Mouse (Mus musculus) left cerebral cortex, postnatal 10 days (tissue): ENCODE results near the gene Tecr. TPM values are rescaled to one million over a fixed set of nuclear protein-coding genes. Genes with fewer than 3 reads are reported as not detected.
"Not testable (repeated sequence)": the region's sequence is repeated elsewhere in the genome, so short reads cannot be mapped to it uniquely, and the experiment has no call there.

Source experiments
- DNase-seq, 2 experiments: peaks; one replicate each; pipeline ENCODE4 v3.0.0; 2021 to 2022; ENCODE audit warnings: low spot score in 2 of 2, mixed read lengths in 1 of 2; ENCODE audit errors: extremely low spot score in 1 of 2
- intact Hi-C: fragments of 180-260 bp; cut with DNase I; formaldehyde crosslinking; loops from one replicate; pipeline ENCODE4 v1.15.1; 2025
- total RNA-seq, 2 experiments: library from RNA; stranded (reverse); gene quantifications; 2 replicates each; pipeline ENCODE4 v1.2.3; 2021

The Tecr gene
- total RNA-seq, 2 experiments from 2014 or later, result 642 to 649 TPM

- no peak for DNase-seq
- intact Hi-C loops, result no loop called here
These were observed 14.1 kb upstream of the Tecr start for GRCm38 (mm10) chr8:83621691-83622388.

GRCm38 (mm10) chr8:83619568-83620285 lies 12.0 kb upstream of the Tecr start:
- no peak for DNase-seq
- intact Hi-C loops, result no loop called here

GRCm38 (mm10) chr8:83618566-83618965 lies 10.8 kb upstream of the Tecr start:
- intact Hi-C loops, result no loop called here
- no peak for DNase-seq

- no peak for DNase-seq
- intact Hi-C loops, result no loop called here
These were observed 9.3 kb upstream of the Tecr start for GRCm38 (mm10) chr8:83617111-83617510.

- intact Hi-C loops, result no loop called here
- no peak for DNase-seq
These were observed 8.9 kb upstream of the Tecr start for GRCm38 (mm10) chr8:83616625-83617024.

GRCm38 (mm10) chr8:83613695-83614094 lies 5.9 kb upstream of the Tecr start:
- no peak for DNase-seq
- intact Hi-C loops, result no loop called here

GRCm38 (mm10) chr8:83611921-83612320 lies 4.2 kb upstream of the Tecr start:
- intact Hi-C loops, result no loop called here
- DNase-seq, result no peak

GRCm38 (mm10) chr8:83609547-83610180 lies 1.9 kb upstream of the Tecr start:
- intact Hi-C loops, result no loop called here
- no peak for DNase-seq

GRCm38 (mm10) chr8:83609086-83609485 lies 1.3 kb upstream of the Tecr start:
- DNase-seq, result no peak
- intact Hi-C loops, result no loop called here

GRCm38 (mm10) chr8:83608398-83608829 lies 643 bp upstream of the Tecr start:
- peak; percentile 74 to 91 for DNase-seq
- intact Hi-C loops, result no loop called here

GRCm38 (mm10) chr8:83602650-83603029 lies 5.1 kb downstream of the Tecr start:
- no peak for DNase-seq
- intact Hi-C loops, result no loop called here

GRCm38 (mm10) chr8:83599814-83600213 lies 8.0 kb downstream of the Tecr start:
- intact Hi-C loops, result no loop called here
- DNase-seq, result no peak

- DNase-seq, result no peak
- intact Hi-C loops, result no loop called here
These were observed 9.6 kb downstream of the Tecr start for GRCm38 (mm10) chr8:83598146-83598545.

GRCm38 (mm10) chr8:83596369-83596768 lies 11.4 kb downstream of the Tecr start:
- no peak for DNase-seq
- intact Hi-C loops, result no loop called here

GRCm38 (mm10) chr8:83595050-83595345 lies 12.8 kb downstream of the Tecr start:
- DNase-seq, intact Hi-C loops: not testable (repeated sequence)

GRCm38 (mm10) chr8:83594167-83595049 lies 13.4 kb downstream of the Tecr start:
- DNase-seq, result peak; percentile 98
- intact Hi-C loops, result no loop called here

GRCm38 (mm10) chr8:83593325-83594166 lies 14.2 kb downstream of the Tecr start:
- intact Hi-C loops, result no loop called here

GRCm38 (mm10) chr8:83592682-83593081 lies 15.1 kb downstream of the Tecr start:
- intact Hi-C loops, result no loop called here
- no peak for DNase-seq

More at GRCm38 (mm10) chr8:83593325-83594166, 14.2 kb downstream of the Tecr start:
- no peak for DNase-seq
